15 mouse cellular contexts compared by ENCODE assay signal in genomic region chr10:122193343-122193742, GRCm38 (mm10).
DNase-seq lines count a peak whose midpoint lies in the region.
"Had no signal": no experiment of that assay in that cellular context is flagged by ENCODE, and none has a peak within 500 bp of the region (broad histone marks: within the 10 kb centered on the region; RNA-seq: fewer than 3 reads in every experiment).

No protein-coding gene starts in this region.

- peak; percentile 35 to 52 for DNase-seq in frontal cortex, adult 2 months (ENCODE audit: extremely low spot score in 1 of 2, low spot score in 1 of 2)
- no peak for DNase-seq in frontal cortex, postnatal 10 days (ENCODE audit: low spot score in 2 of 2)
- DNase-seq in left cerebral cortex, adult 18-20 months (ENCODE audit: low spot score in 2 of 2) = peak; percentile 24 to 39
- no peak for DNase-seq in left cerebral cortex, postnatal 4 days
- peak; percentile 42 to 61 for DNase-seq in left cerebral cortex, postnatal 14 days (ENCODE audit: low spot score in 2 of 2)
- peak; percentile 74 for DNase-seq in telencephalon, adult 2 months (ENCODE audit: low read depth, low spot score)
- no peak for DNase-seq in thymus, postnatal 0 days (ENCODE audit: low spot score)
- no peak for DNase-seq in yolk sac, embryonic 10.5 days (ENCODE audit: low spot score)
- DNase-seq: adrenal gland, postnatal 14 days; cerebellum, adult 8-10 months; cerebellum, postnatal 36 days; heart, postnatal 4 days; kidney, adult 18-20 months; kidney, postnatal 4 days; thymus, adult 18-20 months had no signal

- intact Hi-C loops in left cerebral cortex, postnatal 4 days (cut with DNase I) = no loop called here
- intact Hi-C loops in left cerebral cortex, postnatal 14 days (cut with DNase I) = no loop called here

Comparison
In these comparisons a context has a peak if more than half of its experiments do, and no peak if none do; other contexts are left out.
1. DNase-seq: peak in frontal cortex, adult 2 months (2 of 2), left cerebral cortex, adult 18-20 months (2 of 2), left cerebral cortex, postnatal 14 days (2 of 2) and telencephalon, adult 2 months (single experiment); none in frontal cortex, postnatal 10 days (0 of 2), left cerebral cortex, postnatal 4 days (single experiment), thymus, postnatal 0 days (single experiment) and yolk sac, embryonic 10.5 days (single experiment).